Mouse (Mus musculus) megakaryocyte, embryonic 14.5 days (primary cell): ENCODE results near the gene Taar9.

ENCODE experiments used
- FLI1 ChIP-seq: IDR thresholded peaks from 2 replicates; pipeline ENCODE4 v1.6.1; 2012; ENCODE audit warnings: low read length, inconsistent platforms, mixed read lengths
- GATA1 ChIP-seq: IDR thresholded peaks from 3 replicates; pipeline ENCODE4 v1.6.1; 2012; ENCODE audit warnings: mixed read lengths, low read length, inconsistent platforms, borderline replicate concordance

- TF ChIP-seq FLI1 = no peak
- no peak for TF ChIP-seq GATA1
These were observed 29.2 kb downstream of the Taar9 start for GRCm38 (mm10) chr10:24080166-24080565.
